Mouse (Mus musculus): Measurements from ENCODE around the gene Rhov. TPM values are rescaled to one million over a fixed set of nuclear protein-coding genes. Genes with fewer than 3 reads are reported as not detected.
A peak's percentile ranks its signal among the peaks of the same experiment; 100 is the strongest.

The Rhov gene
- polyA plus RNA-seq, 1 experiment, result 0.35 TPM

- no peak overlapping the region for H3K4me3 ChIP-seq
- no peaks in the 10 kb centered on the region for H3K79me2 ChIP-seq (ENCODE audit: control insufficient read depth, insufficient read depth)
- no peak overlapping the region for H3ac ChIP-seq (ENCODE audit: control insufficient read depth, insufficient read length)
- TF ChIP-seq POLR2A (IDR thresholded peaks at IDR 0.05; ENCODE audit: insufficient read length, low read depth) (no peak), USF1 (IDR thresholded peaks at IDR 0.05; ENCODE audit: low read depth) (no peak), REST (IDR thresholded peaks at IDR 0.05; ENCODE audit: insufficient read depth, insufficient read length) (no peak), MYOG (IDR thresholded peaks at IDR 0.05; ENCODE audit: control insufficient read depth in 1 of 3, insufficient read depth in 1 of 3, insufficient read length in 2 of 3, low read depth in 2 of 3) (no peak), TCF12 (IDR thresholded peaks at IDR 0.05; ENCODE audit: insufficient read depth, poor library complexity, severe bottlenecking) (no peak), POLR2AphosphoS2 (IDR thresholded peaks at IDR 0.05; ENCODE audit: insufficient read length, low read depth) (no peak), TCF3 (IDR thresholded peaks at IDR 0.05; ENCODE audit: insufficient read length, low read depth) (no peak), E2F4 (IDR thresholded peaks at IDR 0.05; ENCODE audit: insufficient read depth) (no peak), CEBPB (IDR thresholded peaks at IDR 0.05; ENCODE audit: insufficient read depth, poor library complexity, severe bottlenecking) (no peak), MYOD1 (IDR thresholded peaks at IDR 0.05; ENCODE audit: control insufficient read depth in 1 of 3, insufficient read length in 2 of 3, low read depth in 2 of 3) (no peak), MAX (IDR thresholded peaks at IDR 0.05; ENCODE audit: low read depth) (no peak), SRF (IDR thresholded peaks at IDR 0.05; ENCODE audit: control insufficient read depth, insufficient read length, low read depth) (no peak)
- no peaks in the 10 kb centered on the region for H3K36me3 ChIP-seq (ENCODE audit: control insufficient read depth, insufficient read depth)
- H3K27me3 ChIP-seq (ENCODE audit: control insufficient read depth, insufficient read depth, insufficient read length), result no peaks in the 10 kb centered on the region
- H3K4me2 ChIP-seq (ENCODE audit: low read depth), result peak overlapping the region; percentile 81
These were observed 20.7 kb downstream of the Rhov start for GRCm38 (mm10) chr2:119250377-119250776.

- Histone ChIP-seq H3K79me2 (ENCODE audit: control insufficient read depth, insufficient read depth) (no peaks in the 10 kb centered on the region), H3ac (ENCODE audit: control insufficient read depth, insufficient read length) (no peak overlapping the region), H3K27me3 (ENCODE audit: control insufficient read depth, insufficient read depth, insufficient read length) (no peaks in the 10 kb centered on the region), H3K4me3 (no peak overlapping the region), H3K4me2 (ENCODE audit: low read depth) (no peak overlapping the region), H3K36me3 (ENCODE audit: control insufficient read depth, insufficient read depth) (no peaks in the 10 kb centered on the region)
- TF ChIP-seq MAX (IDR thresholded peaks at IDR 0.05; ENCODE audit: low read depth), result no peak
- TF ChIP-seq TCF12 (IDR thresholded peaks at IDR 0.05; ENCODE audit: insufficient read depth, poor library complexity, severe bottlenecking), result no peak
- no peak for TF ChIP-seq TCF3 (IDR thresholded peaks at IDR 0.05; ENCODE audit: insufficient read length, low read depth)
- no peak for TF ChIP-seq MYOD1 (IDR thresholded peaks at IDR 0.05; ENCODE audit: control insufficient read depth in 1 of 3, insufficient read length in 2 of 3, low read depth in 2 of 3)
- no peak for TF ChIP-seq E2F4 (IDR thresholded peaks at IDR 0.05; ENCODE audit: insufficient read depth)
- TF ChIP-seq CEBPB (IDR thresholded peaks at IDR 0.05; ENCODE audit: insufficient read depth, poor library complexity, severe bottlenecking), result no peak
- no peak for TF ChIP-seq MYOG (IDR thresholded peaks at IDR 0.05; ENCODE audit: control insufficient read depth in 1 of 3, insufficient read depth in 1 of 3, insufficient read length in 2 of 3, low read depth in 2 of 3)
- TF ChIP-seq SRF (IDR thresholded peaks at IDR 0.05; ENCODE audit: control insufficient read depth, insufficient read length, low read depth), result no peak
- TF ChIP-seq USF1 (IDR thresholded peaks at IDR 0.05; ENCODE audit: low read depth), result no peak
- no peak for TF ChIP-seq REST (IDR thresholded peaks at IDR 0.05; ENCODE audit: insufficient read depth, insufficient read length)
- TF ChIP-seq POLR2AphosphoS2 (IDR thresholded peaks at IDR 0.05; ENCODE audit: insufficient read length, low read depth), result no peak
- TF ChIP-seq POLR2A (IDR thresholded peaks at IDR 0.05; ENCODE audit: insufficient read length, low read depth), result no peak
These were observed 21.4 kb downstream of the Rhov start for GRCm38 (mm10) chr2:119249592-119250061.

GRCm38 (mm10) chr2:119247904-119248303, 23.2 kb downstream of the Rhov start:
- Histone ChIP-seq H3K79me2 (ENCODE audit: control insufficient read depth, insufficient read depth) (no peaks in the 10 kb centered on the region), H3ac (ENCODE audit: control insufficient read depth, insufficient read length) (no peak overlapping the region), H3K27me3 (ENCODE audit: control insufficient read depth, insufficient read depth, insufficient read length) (no peaks in the 10 kb centered on the region), H3K36me3 (ENCODE audit: control insufficient read depth, insufficient read depth) (no peaks in the 10 kb centered on the region), H3K4me3 (no peak overlapping the region), H3K4me2 (ENCODE audit: low read depth) (no peak overlapping the region)
- TF ChIP-seq MAX (IDR thresholded peaks at IDR 0.05; ENCODE audit: low read depth) (no peak), USF1 (IDR thresholded peaks at IDR 0.05; ENCODE audit: low read depth) (no peak), TCF12 (IDR thresholded peaks at IDR 0.05; ENCODE audit: insufficient read depth, poor library complexity, severe bottlenecking) (no peak), E2F4 (IDR thresholded peaks at IDR 0.05; ENCODE audit: insufficient read depth) (no peak), POLR2A (IDR thresholded peaks at IDR 0.05; ENCODE audit: insufficient read length, low read depth) (no peak), MYOG (IDR thresholded peaks at IDR 0.05; ENCODE audit: control insufficient read depth in 1 of 3, insufficient read depth in 1 of 3, insufficient read length in 2 of 3, low read depth in 2 of 3) (no peak)

- TF ChIP-seq SRF (IDR thresholded peaks at IDR 0.05; ENCODE audit: control insufficient read depth, insufficient read length, low read depth) (no peak), USF1 (IDR thresholded peaks at IDR 0.05; ENCODE audit: low read depth) (no peak), TCF3 (IDR thresholded peaks at IDR 0.05; ENCODE audit: insufficient read length, low read depth) (no peak), CEBPB (IDR thresholded peaks at IDR 0.05; ENCODE audit: insufficient read depth, poor library complexity, severe bottlenecking) (no peak), MYOD1 (IDR thresholded peaks at IDR 0.05; ENCODE audit: control insufficient read depth in 1 of 3, insufficient read length in 2 of 3, low read depth in 2 of 3) (no peak), MYOG (IDR thresholded peaks at IDR 0.05; ENCODE audit: control insufficient read depth in 1 of 3, insufficient read depth in 1 of 3, insufficient read length in 2 of 3, low read depth in 2 of 3) (no peak), POLR2AphosphoS2 (IDR thresholded peaks at IDR 0.05; ENCODE audit: insufficient read length, low read depth) (no peak), POLR2A (IDR thresholded peaks at IDR 0.05; ENCODE audit: insufficient read length, low read depth) (no peak), MAX (IDR thresholded peaks at IDR 0.05; ENCODE audit: low read depth) (no peak)
- Histone ChIP-seq H3K27me3 (ENCODE audit: control insufficient read depth, insufficient read depth, insufficient read length) (no peaks in the 10 kb centered on the region), H3K4me3 (no peak overlapping the region), H3ac (ENCODE audit: control insufficient read depth, insufficient read length) (no peak overlapping the region), H3K79me2 (ENCODE audit: control insufficient read depth, insufficient read depth) (no peaks in the 10 kb centered on the region), H3K36me3 (ENCODE audit: control insufficient read depth, insufficient read depth) (no peaks in the 10 kb centered on the region), H3K4me2 (ENCODE audit: low read depth) (no peak overlapping the region)
These were observed 25.8 kb downstream of the Rhov start for GRCm38 (mm10) chr2:119245246-119245645.

- Histone ChIP-seq H3K27me3 (ENCODE audit: control insufficient read depth, insufficient read depth, insufficient read length) (peaks cover 6% of the 10 kb centered on the region), H3ac (ENCODE audit: control insufficient read depth, insufficient read length) (no peak overlapping the region), H3K4me3 (no peak overlapping the region), H3K36me3 (ENCODE audit: control insufficient read depth, insufficient read depth) (no peaks in the 10 kb centered on the region), H3K79me2 (ENCODE audit: control insufficient read depth, insufficient read depth) (no peaks in the 10 kb centered on the region), H3K4me2 (ENCODE audit: low read depth) (no peak overlapping the region)
- TF ChIP-seq MYOD1 (IDR thresholded peaks at IDR 0.05; ENCODE audit: control insufficient read depth in 1 of 3, insufficient read length in 2 of 3, low read depth in 2 of 3), result no peak
- no peak for TF ChIP-seq MYOG (IDR thresholded peaks at IDR 0.05; ENCODE audit: control insufficient read depth in 1 of 3, insufficient read depth in 1 of 3, insufficient read length in 2 of 3, low read depth in 2 of 3)
- TF ChIP-seq USF1 (IDR thresholded peaks at IDR 0.05; ENCODE audit: low read depth), result no peak
- no peak for TF ChIP-seq POLR2A (IDR thresholded peaks at IDR 0.05; ENCODE audit: insufficient read length, low read depth)
These were observed 28.5 kb downstream of the Rhov start for GRCm38 (mm10) chr2:119242548-119242947.
